22 mouse cellular contexts compared by ENCODE assay signal in the genomic region with DNA sequence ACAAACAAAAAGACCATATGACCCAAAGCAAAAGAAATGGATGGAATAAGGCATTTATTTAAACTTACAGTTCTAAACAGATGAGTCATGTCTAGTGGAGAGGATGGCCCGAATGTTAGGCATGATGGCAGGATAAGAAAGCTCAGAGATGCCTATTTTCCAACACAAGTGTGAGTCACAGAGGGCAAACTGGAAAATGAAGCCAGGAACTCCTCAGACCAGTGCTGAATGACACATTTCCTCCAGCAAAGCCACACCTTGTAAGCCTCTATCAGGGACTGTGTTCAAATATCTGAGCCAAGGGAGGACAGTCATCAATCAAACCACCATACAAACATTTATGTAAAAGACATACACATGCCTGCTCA. TPM values are rescaled to one million over a fixed set of nuclear protein-coding genes. Genes with fewer than 3 reads are reported as not detected.
DNase-seq lines count a peak whose midpoint lies in the region; ATAC-seq and TF ChIP-seq lines count a peak whose summit lies in the region.
"Had no signal": no experiment of that assay in that cellular context is flagged by ENCODE, and none has a peak within 500 bp of the region (broad histone marks: within the 10 kb centered on the region; RNA-seq: fewer than 3 reads in every experiment).

No protein-coding gene starts in this region.

- peaks cover 11% of the 10 kb centered on the region; the same call in 1 of the 2 replicates for H3K4me1 ChIP-seq in lung, embryonic 14.5 days (ENCODE audit: insufficient read depth)
- H3K4me1 ChIP-seq in lung, adult 2 months (ENCODE audit: control insufficient read depth, insufficient read depth, low read length): peaks cover 3% of the 10 kb centered on the region
- H3K4me1 ChIP-seq in midbrain, postnatal 0 days (ENCODE audit: insufficient read depth, low read length): no peaks in the 10 kb centered on the region
- H3K4me1 ChIP-seq: hindbrain, embryonic 15.5 days; neural tube, embryonic 15.5 days had no signal

- no peaks in the 10 kb centered on the region for H3K9me3 ChIP-seq in lung, embryonic 14.5 days (ENCODE audit: low read depth, low read length)
- no peaks in the 10 kb centered on the region for H3K9me3 ChIP-seq in midbrain, postnatal 0 days (ENCODE audit: low read length)
- H3K9me3 ChIP-seq: hindbrain, embryonic 15.5 days; liver, embryonic 15.5 days; megakaryocyte, embryonic 14.5 days; neural tube, embryonic 15.5 days had no signal

- no peak overlapping the region for H3K9ac ChIP-seq in lung, embryonic 14.5 days
- H3K9ac ChIP-seq in midbrain, postnatal 0 days (replicated peaks; ENCODE audit: low read length, poor library complexity, severe bottlenecking): no peak overlapping the region
- H3K9ac ChIP-seq: hindbrain, embryonic 15.5 days; liver, embryonic 15.5 days; neural tube, embryonic 15.5 days had no signal

- 19% methylated on average over 1 of the region's 1 CpGs for WGBS in lung, embryonic 14.5 days
- 11% methylated on average over 1 of the region's 1 CpGs for WGBS in lung, adult 2 months
- 87% methylated on average over 1 of the region's 1 CpGs for WGBS in midbrain, postnatal 0 days

- peak; percentile 36 for DNase-seq in lung, embryonic 14.5 days
- DNase-seq in lung, adult 2 months: no peak
- peak; percentile 98 for DNase-seq in 416B (ENCODE audit: low read depth)
- peak; percentile 41 for DNase-seq in adipocyte (ENCODE audit: low spot score)
- DNase-seq in left cerebral cortex, postnatal 14 days (ENCODE audit: low spot score in 2 of 2): no peak
- no peak for DNase-seq in frontal cortex, adult 2 months (ENCODE audit: extremely low spot score in 1 of 2, low spot score in 1 of 2)
- no peak for DNase-seq in midbrain, postnatal 0 days (ENCODE audit: low spot score)
- DNase-seq: cerebellum, postnatal 10 days; gastrocnemius, postnatal 14 days; heart, adult 18-20 months; heart, postnatal 4 days; kidney, adult 11 months; midbrain, embryonic 14.5 days; spleen, adult 18-20 months; thymus, adult 18-20 months; thymus, postnatal 4 days had no signal

- H3K4me2 ChIP-seq in lung, embryonic 14.5 days: no peak overlapping the region
- peak overlapping the region; percentile 15 for H3K4me2 ChIP-seq in myocyte (ENCODE audit: low read depth)
- no peak overlapping the region for H3K4me2 ChIP-seq in midbrain, postnatal 0 days (ENCODE audit: low read depth, low read length, poor library complexity, severe bottlenecking)
- H3K4me2 ChIP-seq: hindbrain, embryonic 15.5 days; liver, embryonic 15.5 days; neural tube, embryonic 15.5 days had no signal

- H3K27me3 ChIP-seq in lung, embryonic 14.5 days (ENCODE audit: insufficient read depth, low read length): no peaks in the 10 kb centered on the region
- no peaks in the 10 kb centered on the region for H3K27me3 ChIP-seq in myocyte (ENCODE audit: control insufficient read depth, insufficient read depth, insufficient read length)
- no peaks in the 10 kb centered on the region for H3K27me3 ChIP-seq in midbrain, postnatal 0 days (ENCODE audit: insufficient read depth, low read length)
- H3K27me3 ChIP-seq: hindbrain, embryonic 15.5 days; liver, embryonic 15.5 days; megakaryocyte, embryonic 14.5 days; neural tube, embryonic 15.5 days had no signal

- ATAC-seq in lung, embryonic 14.5 days (ENCODE audit: insufficient read depth): peak; percentile 44; the same call in 1 of the 2 replicates
- ATAC-seq in midbrain, postnatal 0 days (ENCODE audit: low FRiP score): no peak

- H3K4me3 ChIP-seq in lung, embryonic 14.5 days (ENCODE audit: low read depth, low read length): no peak overlapping the region
- H3K4me3 ChIP-seq in lung, adult 2 months (replicated peaks; ENCODE audit: extremely low read depth, low read depth, low read length): no peak overlapping the region
- no peak overlapping the region for H3K4me3 ChIP-seq in myocyte
- H3K4me3 ChIP-seq in midbrain, postnatal 0 days (ENCODE audit: low read depth, low read length): no peak overlapping the region
- H3K4me3 ChIP-seq: hindbrain, embryonic 15.5 days; liver, embryonic 15.5 days; megakaryocyte, embryonic 14.5 days; neural tube, embryonic 15.5 days had no signal

- H3ac ChIP-seq in myocyte (ENCODE audit: control insufficient read depth, insufficient read length): no peak overlapping the region

- no peak overlapping the region for H3K27ac ChIP-seq in lung, embryonic 14.5 days (ENCODE audit: low read depth)
- H3K27ac ChIP-seq in midbrain, postnatal 0 days (ENCODE audit: low read depth, low read length): no peak overlapping the region
- H3K27ac ChIP-seq: hindbrain, embryonic 15.5 days; kidney, postnatal 0 days; liver, embryonic 15.5 days; neural tube, embryonic 15.5 days had no signal

- no peak for TF ChIP-seq POLR2A in lung, adult 2 months (IDR thresholded peaks at IDR 0.05; ENCODE audit: borderline replicate concordance, extremely low read depth, low read depth, low read length)
- TF ChIP-seq POLR2A in myocyte (IDR thresholded peaks at IDR 0.05; ENCODE audit: insufficient read length, low read depth): no peak

- H3K36me3 ChIP-seq in lung, embryonic 14.5 days (ENCODE audit: insufficient read depth): no peaks in the 10 kb centered on the region
- no peaks in the 10 kb centered on the region for H3K36me3 ChIP-seq in myocyte (ENCODE audit: control insufficient read depth, insufficient read depth)
- H3K36me3 ChIP-seq in midbrain, postnatal 0 days (ENCODE audit: insufficient read depth, low read length): no peaks in the 10 kb centered on the region
- H3K36me3 ChIP-seq: hindbrain, embryonic 15.5 days; liver, embryonic 15.5 days; neural tube, embryonic 15.5 days had no signal

- intact Hi-C loops in left cerebral cortex, postnatal 14 days (cut with DNase I): no loop called here

- no peaks in the 10 kb centered on the region for H3K79me2 ChIP-seq in myocyte (ENCODE audit: control insufficient read depth, insufficient read depth)

- TF ChIP-seq CTCF in lung, embryonic 14.5 days (IDR thresholded peaks at IDR 0.05; ENCODE audit: low read depth): no peak
- TF ChIP-seq CTCF in lung, adult 2 months (IDR thresholded peaks at IDR 0.05; ENCODE audit: insufficient read depth, low read length): no peak
- TF ChIP-seq CTCF in midbrain, postnatal 0 days (IDR thresholded peaks at IDR 0.05): no peak

TF ChIP-seq in myocyte, 11 proteins besides CTCF, POLR2A, EP300 and RAD21:
- TF ChIP-seq MAX (IDR thresholded peaks at IDR 0.05; ENCODE audit: low read depth) (no peak), TCF12 (IDR thresholded peaks at IDR 0.05; ENCODE audit: insufficient read depth, poor library complexity, severe bottlenecking) (no peak), USF1 (IDR thresholded peaks at IDR 0.05; ENCODE audit: low read depth) (no peak), TCF3 (IDR thresholded peaks at IDR 0.05; ENCODE audit: insufficient read length, low read depth) (no peak), MYOD1 (IDR thresholded peaks at IDR 0.05; ENCODE audit: control insufficient read depth in 1 of 3, insufficient read length in 2 of 3, low read depth in 2 of 3) (no peak), MYOG (IDR thresholded peaks at IDR 0.05; ENCODE audit: control insufficient read depth in 1 of 3, insufficient read depth in 1 of 3, insufficient read length in 2 of 3, low read depth in 2 of 3) (no peak), POLR2AphosphoS2 (IDR thresholded peaks at IDR 0.05; ENCODE audit: insufficient read length, low read depth) (no peak), CEBPB (IDR thresholded peaks at IDR 0.05; ENCODE audit: insufficient read depth, poor library complexity, severe bottlenecking) (no peak), SRF (IDR thresholded peaks at IDR 0.05; ENCODE audit: control insufficient read depth, insufficient read length, low read depth) (no peak), REST (IDR thresholded peaks at IDR 0.05; ENCODE audit: insufficient read depth, insufficient read length) (no peak), E2F4 (IDR thresholded peaks at IDR 0.05; ENCODE audit: insufficient read depth) (no peak)

RNA-seq across cellular contexts. Expression of a gene that starts 35.7 kb away (rescaled TPM):
- polyA plus RNA-seq in lung, embryonic 14.5 days (2014; fragmentation: Nextera tagmentation; extraction: Ambion mirVana): 53.1 and 55.2 TPM in 2 replicates
- polyA plus RNA-seq in lung, adult 2 months (2012; rRNA removed): 7.6 and 8.0 TPM in 2 replicates
- 3.9 TPM for polyA plus RNA-seq in myocyte (2012; fragmentation: generic; extraction: Trizol)
- total RNA-seq in left cerebral cortex, postnatal 14 days (2021): 10 to 100 TPM; 64.1 to 67.3 TPM
- 8.1 and 10.1 TPM in 2 replicates for polyA plus RNA-seq in frontal cortex, adult 2 months (2012; rRNA removed)
- 33.7 and 55.8 TPM in 2 replicates for total RNA-seq in midbrain, postnatal 0 days (2014; rRNA removed)
- 27.2 and 29.5 TPM in 2 replicates for polyA plus RNA-seq in midbrain, postnatal 0 days (2015; fragmentation: Nextera tagmentation; extraction: Ambion mirVana)

Comparison
In these comparisons a context has a peak if more than half of its experiments do, and no peak if none do; other contexts are left out.
1. DNase-seq: peak in lung, embryonic 14.5 days (single experiment), 416B (single experiment) and adipocyte (single experiment); none in lung, adult 2 months (single experiment), left cerebral cortex, postnatal 14 days (0 of 2), frontal cortex, adult 2 months (0 of 2) and midbrain, postnatal 0 days (single experiment).